Mouse (Mus musculus) right cerebral cortex, adult 2 months (tissue): ENCODE data around the gene Adgrb2.

Source experiments
- DNase-seq, 2 experiments: peaks; one replicate each; pipeline ENCODE4 v3.0.0; 2021 to 2022; ENCODE audit warnings: low spot score in 2 of 2

Gene Adgrb2

DNA sequence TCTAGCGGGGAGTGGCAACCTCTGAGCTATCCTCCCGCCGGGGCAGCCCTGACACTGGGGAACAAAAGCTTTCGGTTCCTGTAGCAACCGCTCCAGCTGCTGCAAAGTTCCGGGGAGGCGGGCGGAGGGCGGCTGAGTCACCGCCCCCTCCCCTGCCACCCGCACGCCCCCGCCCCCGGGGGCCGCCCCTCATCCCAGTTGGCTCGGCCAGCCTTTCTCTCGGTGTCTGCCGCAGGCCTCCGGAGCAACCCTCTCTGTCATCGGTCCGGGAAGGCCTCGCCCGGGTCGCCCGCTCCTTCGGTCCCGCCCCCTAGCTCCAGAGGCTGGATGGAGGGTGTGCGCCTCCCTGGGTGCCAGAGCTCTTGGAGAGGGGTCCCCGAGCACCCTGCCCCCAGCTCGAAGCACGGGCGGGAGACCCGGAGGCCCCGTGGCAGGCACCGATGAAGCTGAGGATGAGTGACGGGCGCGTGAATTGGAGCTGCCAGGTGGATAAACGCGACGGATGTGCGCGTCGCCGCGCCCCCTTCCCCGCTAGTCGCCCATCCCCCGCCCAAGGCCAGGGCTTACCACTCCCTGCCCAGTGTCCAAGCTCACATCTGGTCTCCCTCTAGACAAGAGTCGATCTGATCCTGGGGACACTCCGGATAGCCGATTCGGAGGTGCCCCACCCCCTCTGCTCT is 3.3 kb downstream of the Adgrb2 start:
- DNase-seq: peak in 1 of 2 experiments; percentile 53

DNA sequence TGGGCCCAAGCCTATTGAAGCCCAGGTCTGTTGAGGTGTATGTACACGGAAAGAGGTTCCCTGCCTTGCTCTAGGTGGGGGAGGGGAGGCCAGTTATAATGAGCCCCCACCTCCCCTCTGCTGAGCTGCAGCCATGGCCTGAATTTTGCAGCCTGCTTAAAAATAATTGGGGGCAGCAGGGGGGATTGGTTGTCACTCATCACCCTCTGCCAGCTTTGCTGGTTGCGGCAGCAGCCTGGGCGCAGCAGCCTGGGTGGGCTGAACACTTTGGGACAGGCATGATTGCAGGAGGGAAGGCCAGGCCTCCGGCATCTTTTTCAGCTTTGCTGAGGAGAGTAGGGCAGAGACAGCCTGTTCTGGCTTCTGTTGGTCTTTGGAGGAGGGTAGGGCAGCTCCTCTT is 5.3 kb downstream of the Adgrb2 start:
- no peak for DNase-seq

DNA sequence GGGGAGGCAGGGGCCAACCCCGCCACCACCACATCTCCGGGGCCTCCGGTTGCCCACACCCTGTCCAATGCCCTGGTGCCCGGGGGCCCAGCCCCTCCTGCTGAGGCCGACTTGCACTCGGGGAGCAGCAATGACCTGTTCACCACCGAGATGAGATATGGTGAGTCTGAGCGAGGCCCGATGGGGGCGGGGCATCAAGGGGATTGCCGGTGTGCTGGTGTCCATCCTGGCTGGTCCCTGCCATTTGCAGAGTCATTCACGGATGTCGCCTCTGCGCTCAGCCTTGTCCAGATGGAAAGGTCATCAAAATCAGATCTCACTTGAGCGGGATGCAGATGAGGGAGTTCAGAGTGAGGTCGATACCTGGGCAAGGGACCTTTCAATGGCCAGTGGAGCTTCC is 8.1 kb downstream of the Adgrb2 start:
- DNase-seq: no peak

DNA sequence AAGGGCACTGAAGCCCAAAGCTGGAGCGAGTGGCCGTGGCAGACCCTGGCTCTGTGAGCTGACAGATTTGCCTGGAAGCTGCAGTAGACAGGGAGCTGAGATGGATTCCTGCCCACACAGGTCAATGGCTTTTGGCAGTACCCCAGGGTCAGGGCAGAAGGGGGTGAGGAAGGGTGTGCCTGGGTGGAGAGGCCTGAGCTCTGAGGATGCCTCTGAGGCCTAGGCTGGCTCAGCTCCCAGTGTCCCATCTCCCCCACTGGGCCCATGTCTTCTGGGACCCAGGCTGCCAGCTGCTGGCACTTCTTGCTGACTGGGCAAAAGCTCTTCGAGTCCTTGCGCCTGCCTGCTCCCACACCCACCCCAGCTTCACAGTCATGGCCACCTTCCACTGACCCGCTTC is 8.5 kb downstream of the Adgrb2 start:
- no peak for DNase-seq

DNA sequence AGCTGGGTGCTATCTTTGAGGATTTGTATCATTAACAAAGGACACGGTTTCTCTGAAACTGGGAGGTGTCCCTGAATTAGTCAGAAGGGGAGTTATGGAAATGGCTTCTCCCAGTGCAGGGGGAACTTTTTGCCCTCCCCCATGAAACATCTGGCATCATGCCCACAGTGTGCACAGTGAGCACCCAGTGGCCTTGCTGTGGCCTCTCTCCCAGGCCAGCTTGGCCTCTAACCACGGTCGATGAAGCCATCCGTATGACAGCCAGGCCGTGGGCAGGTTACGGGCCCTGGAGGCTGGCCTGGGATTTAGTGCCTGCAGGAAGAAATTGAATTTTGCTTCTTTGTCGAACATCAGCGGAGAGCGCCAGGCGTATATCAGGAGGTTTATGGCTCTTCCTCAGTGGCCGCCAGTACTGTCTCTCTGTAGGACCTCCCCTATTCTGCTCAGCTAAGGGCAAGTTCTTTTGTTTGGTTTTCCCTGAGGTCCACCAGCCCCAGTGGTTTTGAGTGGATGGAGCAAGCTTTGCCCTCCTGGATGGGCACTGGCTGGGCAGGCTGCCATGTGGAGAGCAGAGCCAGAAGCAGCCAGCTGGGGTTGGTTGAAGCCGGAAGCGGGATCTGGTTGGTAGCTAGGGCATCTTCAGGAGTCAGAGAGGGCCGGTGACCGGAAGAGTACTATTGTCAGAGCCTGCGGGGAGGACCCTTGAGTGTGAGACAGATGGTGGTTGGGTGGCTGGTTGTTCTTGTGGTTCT is 9.4 kb downstream of the Adgrb2 start:
- DNase-seq: peak in 1 of 2 experiments; percentile 59

DNA sequence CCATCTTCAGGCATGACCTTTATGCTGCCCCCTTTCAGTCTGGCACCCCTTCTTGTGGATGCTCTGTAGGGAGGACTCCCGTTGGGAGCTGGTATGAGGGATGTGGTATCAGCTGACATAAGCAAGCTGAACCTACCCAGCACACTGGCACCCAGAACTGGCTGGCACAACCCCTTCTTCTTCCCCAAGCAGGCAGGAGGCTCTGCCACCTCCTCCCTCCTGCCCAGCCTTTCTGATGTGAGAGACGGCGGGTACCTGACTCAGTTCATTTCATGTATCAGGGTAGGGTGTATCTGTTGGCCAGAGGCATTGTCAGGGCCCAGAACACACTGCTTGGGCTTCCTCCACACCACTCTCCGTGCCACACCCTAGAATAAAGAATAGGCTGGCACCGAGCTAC is 10.1 kb downstream of the Adgrb2 start:
- no peak for DNase-seq

DNA sequence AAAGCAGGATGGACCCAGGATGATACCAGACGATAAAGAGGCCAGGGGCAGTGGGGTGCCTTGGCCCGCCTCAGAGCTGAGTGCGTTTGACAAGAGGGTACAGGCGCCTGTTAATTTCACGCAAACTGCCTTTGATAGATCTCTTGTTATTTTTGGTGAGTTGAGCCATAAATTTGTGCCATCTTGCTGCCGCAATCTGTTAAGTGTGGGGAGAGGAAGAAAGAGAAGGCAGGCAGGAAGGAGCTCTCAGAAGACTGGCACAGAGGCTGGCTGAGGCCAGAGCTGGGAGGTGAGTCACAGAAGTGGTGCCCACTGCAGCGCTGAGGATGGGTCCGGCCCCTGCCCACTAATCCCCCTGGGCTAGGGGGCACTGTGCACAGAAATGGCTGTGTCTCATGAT is 10.6 kb downstream of the Adgrb2 start:
- peak in 1 of 2 experiments; percentile 57 for DNase-seq

DNA sequence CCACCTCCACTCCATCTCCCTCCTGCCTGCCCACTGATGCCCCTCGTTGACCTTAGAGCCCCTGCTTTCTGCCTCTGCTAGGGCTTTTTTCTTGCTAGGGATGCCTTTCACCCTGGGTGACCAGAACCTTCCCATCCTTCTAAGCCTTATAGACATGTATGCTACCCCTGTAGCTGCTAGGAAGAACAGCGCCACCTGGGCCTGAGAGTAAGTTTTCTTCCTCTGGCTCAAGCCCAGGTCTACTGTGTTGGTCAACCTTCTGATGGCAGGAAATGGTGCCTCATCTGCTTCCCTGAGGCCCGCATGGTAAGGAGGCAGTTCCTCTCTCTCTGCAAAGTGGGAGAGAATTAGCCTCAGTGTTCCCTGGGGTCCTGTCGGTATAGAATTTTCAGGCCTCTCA is 11.3 kb downstream of the Adgrb2 start:
- no peak for DNase-seq

DNA sequence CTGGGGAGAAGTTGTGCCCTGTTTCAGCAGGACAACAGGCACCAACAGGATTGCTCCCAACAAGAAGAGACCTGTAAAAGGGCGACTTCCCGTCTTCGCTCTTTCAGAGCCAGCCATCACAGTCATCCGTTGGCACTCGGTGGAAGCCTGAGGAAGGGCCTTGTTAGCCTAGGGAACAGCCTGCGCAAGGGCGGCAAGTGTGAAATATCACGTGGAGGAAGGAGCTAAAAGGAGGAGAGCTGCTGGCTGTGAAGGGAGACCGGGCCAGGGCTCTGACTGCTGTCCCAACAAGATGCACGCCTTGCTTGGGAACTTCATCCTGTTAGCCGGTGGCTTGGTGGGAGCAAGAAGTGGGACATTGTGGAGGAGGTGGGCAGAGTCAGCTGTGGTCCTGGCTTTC is 13.5 kb downstream of the Adgrb2 start:
- peak; percentile 64 to 65 for DNase-seq

DNA sequence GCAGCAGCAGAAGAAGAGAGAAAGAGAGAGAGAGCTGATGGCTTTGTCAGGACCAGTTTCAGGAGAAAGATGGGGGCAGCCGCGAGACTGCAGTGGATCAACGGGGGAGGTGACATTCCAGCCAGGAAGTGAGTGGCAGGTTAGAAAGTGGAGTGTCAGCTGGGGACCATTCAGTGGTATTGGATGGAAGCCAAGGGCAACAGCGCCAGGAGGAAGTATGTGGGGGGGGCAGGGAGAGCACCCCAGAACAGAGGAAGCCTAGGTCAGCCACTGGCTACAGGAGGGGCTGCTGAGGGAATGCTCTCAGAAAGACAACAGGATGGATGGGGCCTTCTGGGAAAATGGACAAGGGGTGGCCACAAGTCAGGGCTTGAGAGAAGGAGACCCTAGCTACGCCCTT is 17.0 kb downstream of the Adgrb2 start:
- no peak for DNase-seq

DNA sequence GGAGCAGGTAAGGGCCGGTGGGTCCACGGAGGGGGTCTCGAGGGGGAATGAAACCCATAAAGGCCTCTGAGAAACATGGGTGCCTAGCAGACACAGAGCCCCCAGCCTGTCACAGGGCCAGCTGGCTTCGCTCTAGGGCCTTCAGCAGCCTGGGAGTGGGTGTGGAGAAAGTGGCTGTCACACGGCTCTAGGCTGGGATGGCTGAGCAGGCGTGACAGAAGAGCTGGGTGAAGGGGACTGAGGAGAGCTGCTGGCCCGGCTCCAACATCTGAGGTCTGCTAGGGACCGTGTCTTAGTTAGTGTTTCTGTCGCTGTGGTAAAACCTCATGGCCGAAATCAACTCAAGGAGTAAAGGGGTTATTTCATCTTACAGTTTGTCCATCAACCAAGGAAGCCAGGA is 17.5 kb downstream of the Adgrb2 start:
- peak; percentile 55 to 56 for DNase-seq

DNA sequence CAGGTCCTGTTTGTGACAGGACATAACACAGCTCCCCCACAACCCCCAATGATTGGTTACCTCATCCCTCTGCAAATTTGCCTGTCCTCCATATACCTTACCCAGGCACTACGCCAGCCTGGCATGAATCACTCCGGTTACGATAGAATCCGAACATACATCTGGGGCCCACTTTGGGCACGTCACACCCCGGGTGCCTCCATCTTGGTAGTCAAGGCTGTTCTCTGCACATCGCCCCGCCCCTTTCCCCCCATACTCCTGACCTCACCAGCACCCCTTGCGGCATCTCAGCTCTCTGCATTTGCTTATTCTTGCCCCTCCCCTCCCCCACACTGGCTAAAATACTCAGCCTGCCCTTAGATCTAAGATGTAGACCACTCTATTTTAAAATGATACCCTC is 20.9 kb downstream of the Adgrb2 start:
- peak in 1 of 2 experiments; percentile 58 for DNase-seq

DNA sequence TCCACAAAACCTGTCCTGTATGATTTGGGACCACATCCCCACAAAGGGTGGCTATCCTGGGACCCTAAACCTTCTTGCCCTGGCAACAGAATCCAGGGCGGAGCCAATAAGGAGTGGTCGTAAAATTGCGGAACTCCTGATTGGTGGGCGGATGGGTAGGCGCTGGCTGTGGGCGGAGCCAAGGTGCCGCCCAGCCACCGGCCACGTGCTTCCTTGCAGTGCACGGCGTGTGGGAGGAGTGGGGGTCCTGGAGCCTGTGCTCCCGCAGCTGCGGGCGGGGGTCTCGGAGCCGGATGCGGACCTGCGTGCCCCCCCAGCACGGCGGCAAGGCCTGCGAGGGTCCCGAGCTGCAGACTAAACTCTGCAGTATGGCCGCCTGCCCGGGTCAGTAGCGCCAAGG is 21.9 kb downstream of the Adgrb2 start:
- no peak for DNase-seq

DNA sequence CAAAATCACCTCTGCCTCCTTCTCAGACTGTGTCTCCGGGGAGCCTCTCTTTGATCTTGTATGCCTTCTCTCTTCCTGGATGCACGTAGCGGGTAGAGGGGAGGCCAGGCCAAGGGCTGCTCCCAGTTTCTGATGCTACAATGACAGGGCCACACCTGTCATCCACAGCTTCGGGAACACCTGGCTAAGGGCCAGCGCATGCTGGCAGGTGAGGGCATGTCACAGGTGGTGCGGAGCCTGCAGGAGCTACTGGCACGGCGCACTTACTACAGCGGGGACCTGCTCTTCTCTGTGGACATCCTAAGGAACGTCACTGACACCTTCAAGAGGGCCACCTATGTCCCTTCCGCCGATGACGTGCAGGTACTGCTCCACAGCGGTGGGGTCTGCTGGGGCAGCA is 24.4 kb downstream of the Adgrb2 start:
- no peak for DNase-seq

DNA sequence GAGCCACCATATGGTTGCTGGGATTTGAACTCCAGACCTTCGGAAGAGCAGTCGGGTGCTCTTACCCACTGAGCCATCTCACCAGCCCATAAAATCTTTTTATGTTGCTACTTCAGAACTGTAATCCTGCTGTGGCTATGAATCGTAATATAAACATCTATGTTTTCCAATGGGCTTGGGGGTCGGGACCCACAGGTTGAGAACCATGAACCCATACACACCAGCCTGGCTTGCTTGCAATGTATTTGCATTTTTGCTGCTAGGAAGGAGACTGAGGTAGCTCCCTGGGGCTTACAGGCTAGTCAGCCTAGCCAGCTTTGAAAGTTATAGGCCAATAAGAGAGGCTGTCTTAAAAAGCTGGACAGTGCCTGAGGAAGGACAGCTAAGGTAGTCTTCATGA is 26.1 kb downstream of the Adgrb2 start:
- DNase-seq: no peak

DNA sequence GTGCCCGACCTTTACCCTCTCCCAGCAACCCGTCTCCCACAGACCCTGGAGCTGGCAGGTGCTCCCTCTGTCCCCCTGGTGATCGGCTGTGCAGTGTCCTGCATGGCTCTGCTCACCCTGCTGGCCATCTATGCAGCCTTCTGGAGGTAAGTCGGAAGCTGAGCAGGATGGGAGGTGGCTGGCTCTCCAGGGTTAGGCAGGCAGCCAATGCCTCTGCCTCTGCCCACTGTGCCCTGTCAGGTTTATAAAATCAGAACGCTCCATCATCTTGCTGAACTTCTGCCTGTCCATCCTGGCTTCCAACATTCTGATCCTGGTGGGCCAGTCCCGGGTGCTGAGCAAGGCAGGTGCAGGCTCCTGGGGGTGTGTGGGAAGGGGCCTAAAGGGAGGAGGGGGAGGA is 27.6 kb downstream of the Adgrb2 start:
- no peak for DNase-seq

DNA sequence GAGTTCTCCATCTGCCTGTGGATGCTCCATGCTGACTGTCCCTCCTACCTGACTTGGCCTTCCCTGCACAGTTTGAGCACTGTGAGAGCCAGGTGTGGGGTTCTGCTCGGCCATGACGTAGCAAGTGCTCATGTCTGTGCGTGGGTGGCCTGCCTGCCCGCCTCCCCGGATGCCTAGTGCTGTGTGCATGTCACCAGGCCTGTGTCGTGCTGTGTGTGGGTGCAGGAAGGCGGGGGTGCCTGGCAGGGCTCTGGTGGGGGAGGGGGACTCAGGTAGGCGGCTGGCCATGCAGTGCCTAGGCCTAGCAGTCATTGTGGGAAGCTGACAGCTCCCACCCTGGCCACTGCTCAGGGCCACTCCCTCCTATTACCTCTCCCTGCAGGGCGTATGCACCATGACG is 28.4 kb downstream of the Adgrb2 start:
- peak; percentile 85 to 89 for DNase-seq

DNA sequence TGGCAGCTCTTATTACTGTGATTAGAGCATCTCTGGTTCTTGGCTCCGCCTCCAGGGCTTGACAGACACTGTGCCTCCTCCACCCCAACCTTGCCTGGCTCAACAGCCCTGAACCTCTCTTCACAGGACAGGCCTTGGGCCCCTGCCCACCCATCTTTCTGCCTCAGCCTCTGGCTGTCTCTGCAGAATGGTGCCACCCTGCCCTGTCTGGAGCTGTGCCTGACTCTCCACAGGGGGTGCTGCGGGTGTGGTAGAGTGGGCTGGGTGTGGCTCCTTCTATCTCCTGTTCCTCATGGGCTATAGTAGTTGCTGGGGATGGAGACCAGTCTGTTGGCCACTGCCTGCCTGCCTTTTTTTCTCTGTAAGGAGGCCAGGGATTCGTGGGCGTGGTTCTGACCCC is 31.3 kb downstream of the Adgrb2 start:
- no peak for DNase-seq

DNA sequence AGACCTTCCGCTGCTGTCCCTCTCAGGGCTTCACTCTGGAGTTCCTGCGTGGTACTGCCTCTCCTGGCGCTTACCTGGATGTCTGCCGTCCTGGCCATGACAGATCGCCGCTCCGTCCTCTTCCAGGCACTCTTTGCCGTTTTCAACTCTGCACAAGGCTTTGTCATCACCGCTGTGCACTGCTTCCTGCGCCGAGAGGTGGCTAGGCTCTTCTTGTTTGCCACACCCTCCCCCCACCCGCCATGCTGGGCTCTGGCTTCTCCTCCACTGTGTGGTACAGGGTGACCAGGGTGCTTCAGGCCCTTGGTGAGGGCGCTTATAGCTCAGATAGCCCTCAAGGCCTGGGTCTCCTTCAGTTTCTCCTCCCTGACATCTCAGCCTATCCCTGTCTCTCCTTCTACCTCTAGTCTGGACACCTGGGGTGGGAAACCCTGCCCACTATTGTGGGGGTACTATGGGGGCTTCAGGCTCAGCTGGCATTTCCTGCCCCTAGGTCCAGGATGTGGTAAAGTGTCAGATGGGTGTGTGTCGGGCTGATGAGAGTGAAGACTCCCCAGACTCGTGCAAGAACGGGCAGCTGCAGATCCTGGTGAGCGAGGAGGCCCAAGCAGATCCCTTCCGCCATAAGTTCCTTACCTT is 32.5 kb downstream of the Adgrb2 start:
- DNase-seq: no peak

DNA sequence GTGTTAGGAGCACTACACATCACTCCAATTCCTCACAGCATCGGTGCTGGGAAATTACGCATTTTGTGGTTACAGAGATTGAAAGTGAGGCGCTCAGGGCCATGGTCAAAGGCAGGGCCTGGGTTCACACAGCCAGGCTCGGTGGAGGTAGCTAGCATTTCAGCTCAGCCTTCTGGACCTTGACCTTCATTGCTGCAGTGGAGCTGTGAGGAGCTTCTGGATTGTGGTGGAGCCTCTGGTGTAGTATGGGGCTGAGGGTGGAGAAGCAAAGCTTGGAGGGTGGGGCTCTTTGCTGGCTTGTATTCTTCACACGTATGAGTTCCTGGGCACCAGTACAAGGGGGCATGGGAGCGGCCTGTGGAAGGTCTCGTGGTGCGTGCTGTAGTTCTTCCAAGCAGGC is 38.3 kb downstream of the Adgrb2 start:
- DNase-seq: no peak

DNA sequence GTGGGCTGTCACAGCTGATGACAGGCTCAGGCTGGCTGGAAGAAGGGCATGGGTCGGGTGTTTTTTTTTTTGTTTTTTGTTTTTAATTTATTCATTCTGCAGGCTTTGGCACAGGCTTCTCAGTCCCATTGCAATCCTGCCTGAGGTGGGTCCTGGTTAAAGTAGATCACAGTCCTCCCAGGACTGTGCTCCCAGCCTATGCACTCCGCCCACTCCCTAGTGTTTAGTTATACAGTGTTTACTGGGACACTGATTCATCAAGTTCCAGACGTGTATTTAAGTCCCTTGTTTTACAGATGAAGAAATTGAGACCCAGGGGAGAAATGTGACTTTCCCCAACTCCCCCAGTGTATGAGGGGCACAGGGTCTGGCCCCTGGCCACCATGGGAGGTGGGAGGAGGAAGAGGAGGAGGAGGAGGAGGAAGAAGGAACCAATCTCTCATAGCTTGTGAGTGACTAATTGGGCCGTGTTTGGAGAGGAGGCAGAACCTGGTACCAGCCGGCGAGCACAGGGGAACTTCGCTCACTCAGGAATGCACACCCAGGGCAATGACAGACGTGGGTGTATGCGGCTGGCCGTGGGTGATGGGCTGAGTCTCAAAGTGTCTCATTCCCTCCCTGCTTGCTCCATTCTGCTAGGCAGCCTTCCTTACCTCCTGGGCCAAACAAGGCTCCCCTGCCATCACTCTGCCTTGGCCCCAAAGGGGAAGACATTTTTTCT is 39.0 kb downstream of the Adgrb2 start:
- peak; percentile 72 to 73 for DNase-seq

DNA sequence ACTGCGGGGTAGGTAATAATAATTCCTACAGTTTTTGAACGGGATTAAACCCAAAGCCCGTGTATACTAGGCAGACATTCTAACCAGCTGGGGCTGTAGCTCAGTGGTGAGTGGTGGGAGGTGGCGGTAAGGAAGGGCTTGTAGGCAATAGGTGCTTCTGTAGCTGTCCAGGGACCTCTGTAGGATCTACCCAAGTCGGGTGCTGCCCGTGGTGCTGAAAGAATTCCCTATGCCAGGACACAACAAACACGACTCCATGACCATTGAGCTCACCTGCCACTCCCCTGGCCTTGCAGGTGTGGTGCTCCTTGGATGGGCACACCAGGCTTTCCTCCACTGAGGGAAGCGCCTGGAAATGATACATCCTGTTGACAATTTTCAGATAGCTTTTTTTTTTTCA is 40.9 kb downstream of the Adgrb2 start:
- no peak for DNase-seq
